Mouse (Mus musculus): ENCODE data around the gene Naip6.
"Not testable (repeated sequence)": the region's sequence is repeated elsewhere in the genome, so short reads cannot be mapped to it uniquely, and the experiment has no call there.

Gene Naip6

GRCm38 (mm10) chr13:100317256-100317893 lies at the start of gene Naip6:
Gene Naip6 (minus strand): TSS chr13:100317674.
- not testable (repeated sequence) for DNase-seq (ENCODE audit: low spot score)

GRCm38 (mm10) chr13:100352315-100352714 lies 34.8 kb upstream of the Naip6 start:
- DNase-seq (ENCODE audit: low spot score): not testable (repeated sequence)

- DNase-seq (ENCODE audit: low spot score): not testable (repeated sequence)
Observed at GRCm38 (mm10) chr13:100349510-100350173, 32.2 kb upstream of the Naip6 start.

GRCm38 (mm10) chr13:100341822-100342221 lies 24.3 kb upstream of the Naip6 start:
- no peak for DNase-seq (ENCODE audit: low spot score)

GRCm38 (mm10) chr13:100331728-100332127 lies 14.3 kb upstream of the Naip6 start:
- DNase-seq (ENCODE audit: low spot score): not testable (repeated sequence)

- DNase-seq (ENCODE audit: low spot score): not testable (repeated sequence)
Observed at GRCm38 (mm10) chr13:100328899-100329298, 11.4 kb upstream of the Naip6 start.

- not testable (repeated sequence) for DNase-seq (ENCODE audit: low spot score)
Observed at GRCm38 (mm10) chr13:100328029-100328428, 10.6 kb upstream of the Naip6 start.

- DNase-seq (ENCODE audit: low spot score): not testable (repeated sequence)
Observed at GRCm38 (mm10) chr13:100322266-100322837, 4.9 kb upstream of the Naip6 start.

- no peak for DNase-seq (ENCODE audit: low spot score)
Observed at GRCm38 (mm10) chr13:100284611-100285010, 32.9 kb downstream of the Naip6 start.

GRCm38 (mm10) chr13:100271474-100272132 lies 45.9 kb downstream of the Naip6 start:
- not testable (repeated sequence) for DNase-seq (ENCODE audit: low spot score)

- DNase-seq (ENCODE audit: low spot score): not testable (repeated sequence)
Observed at GRCm38 (mm10) chr13:100256996-100257395, 60.5 kb downstream of the Naip6 start.

GRCm38 (mm10) chr13:100255925-100256324 lies 61.5 kb downstream of the Naip6 start:
- not testable (repeated sequence) for DNase-seq (ENCODE audit: low spot score)

GRCm38 (mm10) chr13:100251897-100252296 lies 65.6 kb downstream of the Naip6 start:
- DNase-seq (ENCODE audit: low spot score): not testable (repeated sequence)

GRCm38 (mm10) chr13:100246896-100247519 lies 70.5 kb downstream of the Naip6 start:
- DNase-seq (ENCODE audit: low spot score): not testable (repeated sequence)

GRCm38 (mm10) chr13:100246223-100246622 lies 71.3 kb downstream of the Naip6 start, which contains the start of gene Naip5:
Gene Naip5 (minus strand): TSS chr13:100246323.
- not testable (repeated sequence) for DNase-seq (ENCODE audit: low spot score)

- DNase-seq (ENCODE audit: low spot score): no peak
Observed at GRCm38 (mm10) chr13:100243702-100244101, 73.8 kb downstream of the Naip6 start.

All from T-cell, adult 2 months (primary cell).